Mouse (Mus musculus) embryo, embryonic 10.5 days (tissue): ENCODE data around the gene Cspg5.

Source experiments
- DNase-seq: peaks from one replicate; pipeline ENCODE4 v3.0.0-alpha.2; 2015; ENCODE audit warnings: low spot score

The Cspg5 gene

GRCm38 (mm10) chr9:110243221-110243833, at the start of gene Cspg5:
TSS of gene Cspg5 (plus strand) at chr9:110243783.
- no peak for DNase-seq

- no peak for DNase-seq
Observed at GRCm38 (mm10) chr9:110199870-110200269, 43.7 kb upstream of the Cspg5 start.

- DNase-seq, result peak; percentile 82
Observed at GRCm38 (mm10) chr9:110205526-110206404, 37.8 kb upstream of the Cspg5 start.

GRCm38 (mm10) chr9:110206437-110206836, 37.1 kb upstream of the Cspg5 start:
- DNase-seq, result no peak

GRCm38 (mm10) chr9:110208265-110208664, 35.3 kb upstream of the Cspg5 start:
- DNase-seq, result no peak

GRCm38 (mm10) chr9:110208967-110209366, 34.6 kb upstream of the Cspg5 start:
- no peak for DNase-seq

- no peak for DNase-seq
Observed at GRCm38 (mm10) chr9:110224273-110224672, 19.3 kb upstream of the Cspg5 start.

- DNase-seq, result no peak
Observed at GRCm38 (mm10) chr9:110226191-110226590, 17.4 kb upstream of the Cspg5 start.

GRCm38 (mm10) chr9:110228671-110229070, 14.9 kb upstream of the Cspg5 start:
- no peak for DNase-seq

- no peak for DNase-seq
Observed at GRCm38 (mm10) chr9:110229112-110229511, 14.5 kb upstream of the Cspg5 start.

GRCm38 (mm10) chr9:110229566-110230248, 13.9 kb upstream of the Cspg5 start:
- no peak for DNase-seq

- DNase-seq, result no peak
Observed at GRCm38 (mm10) chr9:110230395-110231071, 13.1 kb upstream of the Cspg5 start.

GRCm38 (mm10) chr9:110234962-110235361, 8.6 kb upstream of the Cspg5 start:
- DNase-seq, result no peak

- no peak for DNase-seq
Observed at GRCm38 (mm10) chr9:110244567-110244888, 945 bp downstream of the Cspg5 start.

GRCm38 (mm10) chr9:110244889-110245589, 1.5 kb downstream of the Cspg5 start:
- DNase-seq, result peak; percentile 39

GRCm38 (mm10) chr9:110245590-110246320, 2.2 kb downstream of the Cspg5 start:
- peak; percentile 72 for DNase-seq

- no peak for DNase-seq
Observed at GRCm38 (mm10) chr9:110246321-110246640, 2.7 kb downstream of the Cspg5 start.

GRCm38 (mm10) chr9:110247049-110247448, 3.5 kb downstream of the Cspg5 start:
- no peak for DNase-seq

- DNase-seq, result peak; percentile 21
Observed at GRCm38 (mm10) chr9:110248861-110249260, 5.3 kb downstream of the Cspg5 start.

GRCm38 (mm10) chr9:110249823-110250543, 6.4 kb downstream of the Cspg5 start:
- peak; percentile 88 for DNase-seq
